Mouse (Mus musculus) brain, adult 2 months (tissue): ENCODE results near the gene Mlf1.

Experiments used
- DNase-seq: peaks from one replicate; pipeline ENCODE4 v3.0.0; 2011; ENCODE audit warnings: low read depth, low spot score

Gene Mlf1

DNA sequence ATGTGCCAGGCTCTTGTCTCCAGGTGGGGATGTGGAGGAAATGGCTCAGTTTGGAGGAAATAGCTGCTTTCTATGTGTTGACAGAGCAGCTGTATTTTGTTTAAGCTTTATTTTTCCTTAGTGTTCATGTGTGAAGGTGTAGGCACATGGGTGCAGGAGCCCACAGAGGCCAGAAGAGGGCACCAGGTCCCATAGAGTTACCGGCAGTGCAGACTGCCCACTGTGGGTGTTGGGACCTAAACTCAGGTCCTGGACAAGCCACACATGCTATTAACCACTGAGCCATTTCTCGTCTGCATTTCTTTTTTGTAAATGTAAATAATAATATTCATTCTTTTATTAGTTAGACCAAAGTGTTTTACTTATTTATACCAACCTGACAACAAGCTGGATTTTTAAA lies 73.2 kb downstream of the Mlf1 start:
- DNase-seq = no peak
